Mouse (Mus musculus) natural killer cell, adult 2 months (primary cell): ENCODE data around the gene Trappc10.
A peak's percentile ranks its signal among the peaks of the same experiment; 100 is the strongest.

ENCODE experiments used
- DNase-seq, 2 experiments: peaks; one replicate each; pipeline ENCODE4 v3.0.0; 2022; ENCODE audit warnings: low spot score in 2 of 2

Trappc10 gene

GRCm38 (mm10) chr10:78160369-78161095, 83.9 kb downstream of the Trappc10 start:
- peak; percentile 68 to 74 for DNase-seq

GRCm38 (mm10) chr10:78159906-78160305, 84.5 kb downstream of the Trappc10 start:
- peak; percentile 78 to 83 for DNase-seq

GRCm38 (mm10) chr10:78159252-78159878, 85.1 kb downstream of the Trappc10 start:
- DNase-seq: peak; percentile 46 to 72

- no peak for DNase-seq
Measured at GRCm38 (mm10) chr10:78158041-78158440, 86.4 kb downstream of the Trappc10 start.

GRCm38 (mm10) chr10:78156926-78157325, 87.5 kb downstream of the Trappc10 start:
- DNase-seq: no peak

GRCm38 (mm10) chr10:78148834-78149766, 95.3 kb downstream of the Trappc10 start:
- DNase-seq: no peak

GRCm38 (mm10) chr10:78147908-78148441, 96.5 kb downstream of the Trappc10 start:
- no peak for DNase-seq

- no peak for DNase-seq
Measured at GRCm38 (mm10) chr10:78143727-78144505, 100.5 kb downstream of the Trappc10 start.

GRCm38 (mm10) chr10:78140843-78141242, 103.6 kb downstream of the Trappc10 start:
- no peak for DNase-seq

GRCm38 (mm10) chr10:78140251-78140600, 104.2 kb downstream of the Trappc10 start:
- no peak for DNase-seq

- DNase-seq: no peak
Measured at GRCm38 (mm10) chr10:78139572-78140250, 104.7 kb downstream of the Trappc10 start.

- DNase-seq: no peak
Measured at GRCm38 (mm10) chr10:78138812-78139523, 105.5 kb downstream of the Trappc10 start.

GRCm38 (mm10) chr10:78137191-78137590, 107.2 kb downstream of the Trappc10 start:
- DNase-seq: no peak
